Mouse (Mus musculus): ENCODE measurements around the gene Lect2.

DNA sequence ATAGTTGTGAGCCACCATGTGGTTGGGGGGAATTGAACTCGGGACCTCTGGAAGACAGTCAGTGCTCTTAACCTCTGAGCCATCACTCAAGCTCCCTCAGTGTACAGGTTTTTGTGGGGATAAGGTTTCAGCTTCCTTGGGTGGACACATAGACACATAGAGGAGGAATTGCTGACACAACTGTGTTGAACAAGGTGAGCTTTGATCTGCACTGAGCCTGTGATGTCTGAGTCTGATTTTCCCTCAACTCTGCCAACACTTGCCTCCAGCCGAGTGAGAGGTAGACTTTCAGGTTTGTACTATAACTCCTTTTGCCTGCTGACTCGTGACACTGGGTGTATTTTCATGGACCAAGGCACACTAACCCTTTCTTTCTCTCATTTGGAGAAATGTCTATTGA, 8.4 kb upstream of the Lect2 start:
- no peak for TF ChIP-seq CTCF (IDR thresholded peaks at IDR 0.05; ENCODE audit: low read depth)
- no peak for TF ChIP-seq EP300 (IDR thresholded peaks at IDR 0.05; ENCODE audit: low read depth)

Measured in heart, postnatal 0 days (tissue).